Mouse (Mus musculus): ENCODE data around the gene Dzank1. TPM values are rescaled to one million over a fixed set of nuclear protein-coding genes. Genes with fewer than 3 reads are reported as not detected.

Dzank1 gene
- 0.31 TPM for polyA plus RNA-seq (2017; shearing (Covaris generic))

GRCm38 (mm10) chr2:144526981-144527820 is at the start of gene Dzank1, which contains the start of gene Polr3f:
TSS of gene Dzank1 (minus strand) at chr2:144527414.
TSS of gene Polr3f (plus strand) at chr2:144527718.

GRCm38 (mm10) chr2:144555820-144556552 is 28.8 kb upstream of the Dzank1 start, which contains the start of gene Sec23b:
TSS of gene Sec23b (plus strand) at chr2:144556229.

GRCm38 (mm10) chr2:144550529-144550928 is 23.3 kb upstream of the Dzank1 start, which contains the start of gene Rbbp9:
TSS of gene Rbbp9 (minus strand) at chr2:144550869.

Other genes starting within 250 kb of the Dzank1 start
- not detected for gene Ovol2, start 195.3 kb downstream of the Dzank1 start, polyA plus RNA-seq (2017; shearing (Covaris generic))
- 34.8 TPM for gene Kat14, start 158.4 kb downstream of the Dzank1 start, polyA plus RNA-seq (2017; shearing (Covaris generic))
- 2.9 TPM for gene Pet117, start 158.4 kb downstream of the Dzank1 start, polyA plus RNA-seq (2017; shearing (Covaris generic))
- gene Polr3f, start 304 bp upstream of the Dzank1 start, polyA plus RNA-seq (2017; shearing (Covaris generic)) = 29.0 TPM
- gene Rbbp9, start 23.5 kb upstream of the Dzank1 start, polyA plus RNA-seq (2017; shearing (Covaris generic)) = 9.9 TPM
- 78.2 TPM for gene Sec23b, start 28.8 kb upstream of the Dzank1 start, polyA plus RNA-seq (2017; shearing (Covaris generic))
- gene Smim26, start 66.6 kb upstream of the Dzank1 start, polyA plus RNA-seq (2017; shearing (Covaris generic)) = 25.6 TPM
- 63.6 TPM for gene Dtd1, start 72.5 kb upstream of the Dzank1 start, polyA plus RNA-seq (2017; shearing (Covaris generic))

Data from CD4-positive, CD25-positive, alpha-beta regulatory T cell (primary cell).